Mouse (Mus musculus): ENCODE results near the gene Spata7.
A peak's percentile ranks its signal among the peaks of the same experiment; 100 is the strongest.

Spata7 gene

DNA sequence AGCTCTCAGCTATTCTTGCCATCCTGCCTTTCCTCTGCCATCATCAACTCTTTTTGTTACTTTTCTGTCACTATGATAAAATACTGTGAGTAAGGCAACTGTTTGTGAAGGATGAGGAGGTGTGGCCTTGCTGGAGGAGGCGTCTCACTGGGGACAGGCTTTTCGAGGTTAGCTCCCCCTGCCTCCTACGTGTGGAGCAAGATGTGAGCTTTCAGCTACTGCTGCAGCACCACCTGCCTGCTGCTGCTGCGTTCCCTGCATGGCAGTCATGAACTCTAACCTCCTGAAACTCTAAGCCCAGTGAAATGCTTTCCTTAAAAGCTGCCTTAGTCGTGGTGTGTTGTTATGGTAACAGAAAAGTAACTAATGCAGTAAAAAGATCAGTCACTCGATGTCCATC, 45.9 kb downstream of the Spata7 start:
- no peak for DNase-seq (ENCODE audit: low spot score in 2 of 2)

GRCm38 (mm10) chr12:98674627-98675143, 46.7 kb downstream of the Spata7 start:
- peak; percentile 44 to 47 for DNase-seq (ENCODE audit: low spot score in 2 of 2)

DNA sequence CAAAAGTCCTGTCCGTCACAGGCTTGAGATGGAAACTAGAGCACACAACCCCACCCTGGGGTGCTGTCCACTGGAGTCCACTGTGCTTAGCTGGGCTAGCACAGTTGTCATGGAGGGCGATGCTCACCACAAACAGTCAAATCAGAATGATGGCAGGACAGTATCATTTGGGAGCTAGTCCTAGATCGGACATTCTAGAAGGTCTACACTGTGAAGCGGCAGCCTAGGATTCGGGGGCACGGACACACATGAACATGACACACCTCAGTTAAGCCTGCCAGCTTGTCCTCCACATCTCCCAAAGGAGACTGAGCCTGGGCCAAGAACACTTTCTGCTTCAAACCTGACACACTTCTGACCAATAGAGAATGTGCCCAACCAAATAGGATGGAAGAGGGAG, 48.9 kb downstream of the Spata7 start:
- DNase-seq (ENCODE audit: low spot score in 2 of 2): no peak

DNA sequence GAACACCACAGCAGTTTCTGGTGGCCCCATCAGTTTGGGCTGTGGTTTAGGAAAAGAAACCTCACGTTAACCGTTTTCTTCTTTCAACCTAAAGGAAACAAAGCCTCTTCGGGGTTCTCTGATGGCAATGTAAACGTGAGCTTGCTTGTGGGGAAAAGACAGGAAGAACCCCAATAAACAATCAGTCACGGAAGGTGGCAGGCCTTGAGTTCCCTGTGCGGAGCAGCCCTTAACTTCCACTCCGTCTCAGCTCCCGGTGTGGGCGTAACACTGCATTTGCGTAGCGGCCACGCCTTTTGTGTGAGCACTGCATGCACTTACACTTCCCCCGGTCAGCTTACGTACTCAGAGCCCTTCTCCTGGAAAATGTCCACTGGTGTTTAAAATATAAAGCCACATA, 49.4 kb downstream of the Spata7 start:
- no peak for DNase-seq (ENCODE audit: low spot score in 2 of 2)

DNA sequence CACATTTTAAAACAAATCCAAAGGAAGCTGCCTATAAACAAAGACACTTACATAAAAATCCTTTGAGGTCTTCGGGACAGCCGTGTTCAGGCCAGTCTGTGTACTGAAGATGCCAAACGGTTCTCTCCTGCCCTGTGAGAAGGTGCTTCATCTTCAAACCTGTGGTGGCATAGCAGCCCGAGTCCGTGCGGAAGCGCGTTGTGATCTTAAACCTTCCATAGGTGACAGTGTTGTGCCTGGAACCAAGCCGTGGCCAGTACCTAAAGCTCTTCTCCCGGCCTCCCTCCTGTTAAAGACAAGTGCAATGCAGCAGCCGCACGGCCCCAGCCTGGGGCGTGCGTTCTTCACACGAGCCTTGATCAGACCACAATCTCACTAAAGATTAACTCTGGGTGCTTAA, 51.9 kb downstream of the Spata7 start:
- DNase-seq (ENCODE audit: low spot score in 2 of 2): no peak

GRCm38 (mm10) chr12:98682196-98682595, 54.2 kb downstream of the Spata7 start:
- DNase-seq (ENCODE audit: low spot score in 2 of 2): no peak

DNA sequence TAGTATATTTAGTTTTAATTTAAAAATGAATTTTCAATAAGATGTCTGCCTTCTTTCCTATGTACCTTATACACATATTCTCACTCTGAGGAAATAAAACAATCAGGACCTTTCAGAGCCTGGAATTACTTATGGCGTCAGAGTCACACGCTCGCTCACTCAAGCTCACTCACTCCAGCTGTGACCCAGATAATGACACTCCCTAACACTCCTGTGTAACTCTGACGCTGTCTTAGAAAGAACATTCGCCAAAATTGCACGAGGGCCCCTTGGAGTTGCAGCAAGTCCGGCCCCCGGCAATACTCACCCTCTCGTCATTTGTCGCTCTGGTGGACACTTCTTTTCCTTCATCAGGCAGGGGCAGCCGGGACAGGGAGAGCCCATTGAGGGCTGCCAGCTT, 55.2 kb downstream of the Spata7 start:
- DNase-seq (ENCODE audit: low spot score in 2 of 2): no peak

GRCm38 (mm10) chr12:98683574-98683973, 55.6 kb downstream of the Spata7 start:
- no peak for DNase-seq (ENCODE audit: low spot score in 2 of 2)

DNA sequence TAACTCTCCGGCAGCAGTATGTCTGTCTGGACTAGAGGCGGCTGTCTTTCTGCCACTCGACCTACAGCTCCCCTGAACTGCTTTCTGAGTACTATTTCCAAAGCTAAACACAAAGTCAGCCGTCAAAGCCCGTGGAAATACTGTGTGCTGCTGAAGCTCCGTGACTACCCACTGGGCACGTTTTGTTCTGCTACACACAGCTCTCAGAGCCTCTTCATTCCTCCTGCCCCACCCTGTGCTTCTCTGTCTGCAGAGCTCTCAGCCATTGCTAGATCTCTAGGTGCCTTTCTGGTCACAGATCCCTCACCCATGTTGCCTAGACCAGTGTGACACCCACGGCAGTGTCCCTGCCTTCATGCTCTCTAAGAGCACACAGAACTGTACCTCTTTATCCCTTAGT, 62.3 kb downstream of the Spata7 start:
- no peak for DNase-seq (ENCODE audit: low spot score in 2 of 2)

GRCm38 (mm10) chr12:98697202-98697601, 69.2 kb downstream of the Spata7 start:
- no peak for DNase-seq (ENCODE audit: low spot score in 2 of 2)

DNA sequence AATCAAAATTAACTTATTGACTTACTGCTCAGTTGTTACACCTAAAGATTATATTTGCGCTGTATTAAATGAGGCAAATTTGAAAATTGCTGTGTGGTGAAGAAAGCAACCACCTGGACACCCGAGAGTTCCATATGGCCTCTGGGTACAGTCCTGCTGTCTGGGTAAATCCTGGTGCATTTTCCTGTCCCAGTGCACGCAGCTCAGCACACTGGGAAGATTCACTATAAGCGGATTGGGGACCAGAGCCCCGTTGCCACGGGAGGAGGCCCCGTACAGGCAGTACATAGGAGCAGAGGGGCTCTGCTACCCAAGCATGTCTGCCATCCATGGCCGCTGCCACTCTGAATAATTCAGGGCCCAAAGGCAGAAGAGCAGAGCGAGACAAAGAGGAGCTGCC, 73.6 kb downstream of the Spata7 start:
- DNase-seq (ENCODE audit: low spot score in 2 of 2): no peak

DNA sequence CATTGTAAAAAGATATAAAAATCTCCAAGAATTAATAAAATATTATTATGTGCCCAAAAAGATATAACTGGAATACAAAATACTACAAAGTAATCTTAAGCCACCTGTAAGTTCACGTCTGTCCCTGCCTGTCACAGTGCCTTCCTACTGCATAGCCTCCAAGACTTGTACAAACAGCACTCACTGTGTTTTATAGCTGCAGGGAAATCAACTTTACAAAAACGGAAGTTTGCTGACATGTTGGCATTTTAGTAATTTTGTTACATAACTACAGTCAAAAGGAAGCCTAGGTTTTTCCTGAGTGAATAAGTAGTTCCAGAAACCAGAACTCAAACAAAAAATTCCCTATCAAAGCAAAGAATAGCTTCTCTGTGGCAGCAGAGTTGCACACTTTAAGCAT, 75.6 kb downstream of the Spata7 start:
- DNase-seq (ENCODE audit: low spot score in 2 of 2): no peak

GRCm38 (mm10) chr12:98703961-98704360, 76.0 kb downstream of the Spata7 start:
- no peak for DNase-seq (ENCODE audit: low spot score in 2 of 2)

DNA sequence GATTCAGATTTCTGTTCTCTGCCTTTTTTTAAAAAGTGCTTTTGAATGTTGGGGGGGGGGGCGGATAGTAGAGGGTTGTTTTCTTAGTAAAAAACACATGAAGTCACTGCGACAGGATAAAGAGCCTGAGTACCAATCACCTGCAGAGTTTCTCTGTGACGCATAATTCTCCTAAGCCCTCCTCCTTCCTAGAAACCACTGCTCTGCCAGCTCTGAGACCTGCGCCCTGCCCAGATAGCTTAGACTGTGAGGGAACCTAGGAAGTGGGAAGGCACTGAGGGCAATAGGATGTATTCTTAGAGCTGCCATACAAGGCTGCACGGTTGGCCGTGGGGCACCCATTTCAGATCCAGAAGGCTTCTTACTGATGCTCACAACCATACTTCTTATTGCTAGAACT, 84.9 kb downstream of the Spata7 start:
- DNase-seq (ENCODE audit: low spot score in 2 of 2): no peak

GRCm38 (mm10) chr12:98713621-98714103, 85.7 kb downstream of the Spata7 start:
- no peak for DNase-seq (ENCODE audit: low spot score in 2 of 2)

DNA sequence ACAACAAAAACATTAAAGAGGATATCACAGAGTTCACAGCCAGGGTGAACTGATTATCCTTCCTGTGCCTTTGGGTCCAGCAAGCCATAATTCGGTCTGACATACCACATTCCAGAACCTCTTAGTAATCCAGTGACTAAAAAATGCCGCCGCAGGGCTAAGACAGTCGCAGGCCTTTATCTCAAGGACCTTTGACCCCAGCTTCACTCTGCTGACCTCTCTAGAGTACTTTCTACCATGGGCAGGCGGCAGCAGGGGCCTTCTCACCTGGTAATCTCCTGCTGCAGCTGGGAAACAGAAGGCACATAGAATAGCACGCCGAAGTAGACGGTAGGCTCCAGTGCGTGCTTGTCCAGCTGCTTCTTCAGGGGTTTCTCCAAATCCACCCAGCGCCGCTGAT, 86.8 kb downstream of the Spata7 start:
- no peak for DNase-seq (ENCODE audit: low spot score in 2 of 2)

- no peak for DNase-seq (ENCODE audit: low spot score in 2 of 2)
Observed at GRCm38 (mm10) chr12:98716142-98716541, 88.2 kb downstream of the Spata7 start.
